Mouse (Mus musculus): ENCODE measurements around the gene Gm42791. TPM values are rescaled to one million over a fixed set of nuclear protein-coding genes. Genes with fewer than 3 reads are reported as not detected.

Gene Gm42791
- total and polyA plus RNA-seq, 2 experiments: not detected

GRCm38 (mm10) chr5:148994311-148994705 lies 639 bp downstream of the Gm42791 start:
- Histone ChIP-seq H3K79me2 (ENCODE audit: control insufficient read depth, insufficient read depth, low read length) (no peaks in the 10 kb centered on the region; the same call in 1 of the 2 replicates), H3K4me3 (ENCODE audit: insufficient read depth, low read depth, low read length) (peak overlapping the region; percentile 71), H3K4me1 (ENCODE audit: control insufficient read depth, insufficient read depth, low read length) (peaks cover 13% of the 10 kb centered on the region), H3K36me3 (ENCODE audit: control insufficient read depth, insufficient read depth, low read length) (no peaks in the 10 kb centered on the region), H3K27ac (replicated peaks; ENCODE audit: insufficient read depth, low read depth, low read length) (peak overlapping the region; percentile 95), H3K27me3 (ENCODE audit: control insufficient read depth, insufficient read depth, low read length) (no peaks in the 10 kb centered on the region), H3K9ac (ENCODE audit: low read depth, low read length) (peak overlapping the region; percentile 83)
- peak; percentile 69 for DNase-seq (ENCODE audit: extremely low read depth, low read depth, low spot score)
- TF ChIP-seq POLR2A (IDR thresholded peaks at IDR 0.05; ENCODE audit: extremely low read depth, insufficient read depth, low read length) (no peak), CTCF (IDR thresholded peaks at IDR 0.05; ENCODE audit: low read depth, low read length) (no peak)
- 9% methylated on average over 7 of the region's 7 CpGs for WGBS

- H3K27ac ChIP-seq (replicated peaks; ENCODE audit: insufficient read depth, low read depth, low read length): no peak overlapping the region
- H3K4me3 ChIP-seq (ENCODE audit: insufficient read depth, low read depth, low read length): no peak overlapping the region
- TF ChIP-seq POLR2A (IDR thresholded peaks at IDR 0.05; ENCODE audit: extremely low read depth, insufficient read depth, low read length) (no peak), CTCF (IDR thresholded peaks at IDR 0.05; ENCODE audit: low read depth, low read length) (no peak)
- H3K79me2 ChIP-seq (ENCODE audit: control insufficient read depth, insufficient read depth, low read length): no peaks in the 10 kb centered on the region; the same call in 1 of the 2 replicates
- no peaks in the 10 kb centered on the region for H3K36me3 ChIP-seq (ENCODE audit: control insufficient read depth, insufficient read depth, low read length)
- no peak overlapping the region for H3K9ac ChIP-seq (ENCODE audit: low read depth, low read length)
- peaks cover 13% of the 10 kb centered on the region for H3K4me1 ChIP-seq (ENCODE audit: control insufficient read depth, insufficient read depth, low read length)
- WGBS: 98% methylated on average over 11 of the region's 11 CpGs
- no peak for DNase-seq (ENCODE audit: extremely low read depth, low read depth, low spot score)
- H3K27me3 ChIP-seq (ENCODE audit: control insufficient read depth, insufficient read depth, low read length): no peaks in the 10 kb centered on the region
Measured at GRCm38 (mm10) chr5:148992598-148992997, 2.3 kb downstream of the Gm42791 start.

GRCm38 (mm10) chr5:148990891-148991311 lies 4.0 kb downstream of the Gm42791 start:
- TF ChIP-seq POLR2A (IDR thresholded peaks at IDR 0.05; ENCODE audit: extremely low read depth, insufficient read depth, low read length) (no peak), CTCF (IDR thresholded peaks at IDR 0.05; ENCODE audit: low read depth, low read length) (no peak)
- Histone ChIP-seq H3K9ac (ENCODE audit: low read depth, low read length) (peak overlapping the region; percentile 41), H3K4me1 (ENCODE audit: control insufficient read depth, insufficient read depth, low read length) (peaks cover 8% of the 10 kb centered on the region), H3K27ac (replicated peaks; ENCODE audit: insufficient read depth, low read depth, low read length) (peak overlapping the region; percentile 66), H3K4me3 (ENCODE audit: insufficient read depth, low read depth, low read length) (no peak overlapping the region), H3K79me2 (ENCODE audit: control insufficient read depth, insufficient read depth, low read length) (no peaks in the 10 kb centered on the region; the same call in 1 of the 2 replicates), H3K27me3 (ENCODE audit: control insufficient read depth, insufficient read depth, low read length) (no peaks in the 10 kb centered on the region), H3K36me3 (ENCODE audit: control insufficient read depth, insufficient read depth, low read length) (no peaks in the 10 kb centered on the region)
- DNase-seq (ENCODE audit: extremely low read depth, low read depth, low spot score): peak; percentile 44
- WGBS: 42% methylated on average over 12 of the region's 12 CpGs

GRCm38 (mm10) chr5:148989480-148989879 lies 5.5 kb downstream of the Gm42791 start:
- no peak for DNase-seq (ENCODE audit: extremely low read depth, low read depth, low spot score)
- TF ChIP-seq CTCF (IDR thresholded peaks at IDR 0.05; ENCODE audit: low read depth, low read length) (peak; percentile 49), POLR2A (IDR thresholded peaks at IDR 0.05; ENCODE audit: extremely low read depth, insufficient read depth, low read length) (no peak)
- Histone ChIP-seq H3K4me3 (ENCODE audit: insufficient read depth, low read depth, low read length) (no peak overlapping the region), H3K4me1 (ENCODE audit: control insufficient read depth, insufficient read depth, low read length) (peaks cover 8% of the 10 kb centered on the region), H3K27me3 (ENCODE audit: control insufficient read depth, insufficient read depth, low read length) (no peaks in the 10 kb centered on the region), H3K27ac (replicated peaks; ENCODE audit: insufficient read depth, low read depth, low read length) (no peak overlapping the region), H3K9ac (ENCODE audit: low read depth, low read length) (no peak overlapping the region), H3K36me3 (ENCODE audit: control insufficient read depth, insufficient read depth, low read length) (no peaks in the 10 kb centered on the region), H3K79me2 (ENCODE audit: control insufficient read depth, insufficient read depth, low read length) (no peaks in the 10 kb centered on the region; the same call in 1 of the 2 replicates)
- WGBS: 95% methylated on average over 7 of the region's 7 CpGs

GRCm38 (mm10) chr5:148984961-148985360 lies 10.0 kb downstream of the Gm42791 start:
- Histone ChIP-seq H3K79me2 (ENCODE audit: control insufficient read depth, insufficient read depth, low read length) (no peaks in the 10 kb centered on the region), H3K27me3 (ENCODE audit: control insufficient read depth, insufficient read depth, low read length) (no peaks in the 10 kb centered on the region), H3K4me1 (ENCODE audit: control insufficient read depth, insufficient read depth, low read length) (no peaks in the 10 kb centered on the region), H3K36me3 (ENCODE audit: control insufficient read depth, insufficient read depth, low read length) (no peaks in the 10 kb centered on the region), H3K9ac (ENCODE audit: low read depth, low read length) (no peak overlapping the region), H3K27ac (replicated peaks; ENCODE audit: insufficient read depth, low read depth, low read length) (no peak overlapping the region), H3K4me3 (ENCODE audit: insufficient read depth, low read depth, low read length) (no peak overlapping the region)
- TF ChIP-seq CTCF (IDR thresholded peaks at IDR 0.05; ENCODE audit: low read depth, low read length): no peak
- no peak for TF ChIP-seq POLR2A (IDR thresholded peaks at IDR 0.05; ENCODE audit: extremely low read depth, insufficient read depth, low read length)
- 75% methylated on average over 13 of the region's 13 CpGs for WGBS
- DNase-seq (ENCODE audit: extremely low read depth, low read depth, low spot score): no peak

GRCm38 (mm10) chr5:148983696-148984095 lies 11.3 kb downstream of the Gm42791 start:
- WGBS: 100% methylated on average over 1 of the region's 1 CpGs
- TF ChIP-seq CTCF (IDR thresholded peaks at IDR 0.05; ENCODE audit: low read depth, low read length): no peak
- TF ChIP-seq POLR2A (IDR thresholded peaks at IDR 0.05; ENCODE audit: extremely low read depth, insufficient read depth, low read length): no peak
- Histone ChIP-seq H3K4me3 (ENCODE audit: insufficient read depth, low read depth, low read length) (no peak overlapping the region), H3K27me3 (ENCODE audit: control insufficient read depth, insufficient read depth, low read length) (no peaks in the 10 kb centered on the region), H3K27ac (replicated peaks; ENCODE audit: insufficient read depth, low read depth, low read length) (no peak overlapping the region), H3K4me1 (ENCODE audit: control insufficient read depth, insufficient read depth, low read length) (peaks cover 5% of the 10 kb centered on the region; the same call in 1 of the 2 replicates), H3K79me2 (ENCODE audit: control insufficient read depth, insufficient read depth, low read length) (no peaks in the 10 kb centered on the region), H3K36me3 (ENCODE audit: control insufficient read depth, insufficient read depth, low read length) (no peaks in the 10 kb centered on the region), H3K9ac (ENCODE audit: low read depth, low read length) (no peak overlapping the region)
- no peak for DNase-seq (ENCODE audit: extremely low read depth, low read depth, low spot score)

Measured in liver, adult 2 months (tissue).